Mouse (Mus musculus): Measurements from ENCODE around the gene Ankrd6. TPM values are rescaled to one million over a fixed set of nuclear protein-coding genes. Genes with fewer than 3 reads are reported as not detected.

The Ankrd6 gene
- polyA plus RNA-seq, 1 experiment from 2014 or later: 13.6 TPM

GRCm38 (mm10) chr4:32923436-32923835 lies 27.2 kb downstream of the Ankrd6 start:
- 0 out of 2 replicates have a peak overlapping the region, but pooled peaks have one; percentile 24 for H3K9ac ChIP-seq (replicated peaks)
- WGBS: 15% methylated on average over 10 of the region's 10 CpGs
- H3K27me3 ChIP-seq: no peaks in the 10 kb centered on the region
- H3K4me2 ChIP-seq: peak overlapping the region; percentile 6; the same call in 1 of the 2 replicates
- H3K36me3 ChIP-seq: no peaks in the 10 kb centered on the region
- no peak for ATAC-seq (ENCODE audit: insufficient number of reproducible peaks, insufficient read depth, low FRiP score, low TSS enrichment, low read depth)
- no peaks in the 10 kb centered on the region for H3K4me1 ChIP-seq (replicated peaks)
- H3K9me3 ChIP-seq: no peaks in the 10 kb centered on the region
- no peak overlapping the region for H3K27ac ChIP-seq
- no peak overlapping the region for H3K4me3 ChIP-seq (replicated peaks)

GRCm38 (mm10) chr4:32922871-32923270 lies 27.8 kb downstream of the Ankrd6 start:
- Histone ChIP-seq H3K9me3 (no peaks in the 10 kb centered on the region), H3K4me3 (replicated peaks) (no peak overlapping the region), H3K36me3 (no peaks in the 10 kb centered on the region), H3K4me2 (no peak overlapping the region), H3K4me1 (replicated peaks) (no peaks in the 10 kb centered on the region), H3K27me3 (no peaks in the 10 kb centered on the region), H3K27ac (no peak overlapping the region), H3K9ac (replicated peaks) (no peak overlapping the region)
- ATAC-seq (ENCODE audit: insufficient number of reproducible peaks, insufficient read depth, low FRiP score, low TSS enrichment, low read depth): no peak
- 91% methylated on average over 1 of the region's 1 CpGs for WGBS

- H3K36me3 ChIP-seq: no peaks in the 10 kb centered on the region
- H3K27ac ChIP-seq: no peak overlapping the region
- WGBS: 75% methylated on average over 7 of the region's 7 CpGs
- ATAC-seq (ENCODE audit: insufficient number of reproducible peaks, insufficient read depth, low FRiP score, low TSS enrichment, low read depth): no peak
- H3K9ac ChIP-seq (replicated peaks): no peak overlapping the region
- H3K4me3 ChIP-seq (replicated peaks): no peak overlapping the region
- H3K27me3 ChIP-seq: no peaks in the 10 kb centered on the region
- no peaks in the 10 kb centered on the region for H3K4me1 ChIP-seq (replicated peaks)
- H3K9me3 ChIP-seq: no peaks in the 10 kb centered on the region
- no peak overlapping the region for H3K4me2 ChIP-seq
Observed at GRCm38 (mm10) chr4:32920863-32921262, 29.8 kb downstream of the Ankrd6 start.

GRCm38 (mm10) chr4:32918571-32918970 lies 32.1 kb downstream of the Ankrd6 start:
- H3K4me3 ChIP-seq (replicated peaks): no peak overlapping the region
- H3K9ac ChIP-seq (replicated peaks): no peak overlapping the region

GRCm38 (mm10) chr4:32916689-32917385 lies 33.8 kb downstream of the Ankrd6 start:
- no peaks in the 10 kb centered on the region for H3K36me3 ChIP-seq
- H3K4me3 ChIP-seq (replicated peaks): no peak overlapping the region
- H3K27ac ChIP-seq: no peak overlapping the region
- H3K9me3 ChIP-seq: no peaks in the 10 kb centered on the region
- H3K9ac ChIP-seq (replicated peaks): no peak overlapping the region
- no peaks in the 10 kb centered on the region for H3K27me3 ChIP-seq
- 62% methylated on average over 6 of the region's 6 CpGs for WGBS
- no peak overlapping the region for H3K4me2 ChIP-seq
- ATAC-seq (ENCODE audit: insufficient number of reproducible peaks, insufficient read depth, low FRiP score, low TSS enrichment, low read depth): 0 out of 2 replicates have a peak, but pooled peaks have one; percentile 53
- no peaks in the 10 kb centered on the region for H3K4me1 ChIP-seq (replicated peaks)

More at GRCm38 (mm10) chr4:32918571-32918970, 32.1 kb downstream of the Ankrd6 start:
- WGBS: 76% methylated on average over 5 of the region's 5 CpGs
- Histone ChIP-seq H3K9me3 (no peaks in the 10 kb centered on the region), H3K4me1 (replicated peaks) (no peaks in the 10 kb centered on the region), H3K27me3 (no peaks in the 10 kb centered on the region), H3K36me3 (no peaks in the 10 kb centered on the region), H3K4me2 (no peak overlapping the region), H3K27ac (no peak overlapping the region)
- no peak for ATAC-seq (ENCODE audit: insufficient number of reproducible peaks, insufficient read depth, low FRiP score, low TSS enrichment, low read depth)

- H3K9me3 ChIP-seq: no peaks in the 10 kb centered on the region
- WGBS: 59% methylated on average over 8 of the region's 8 CpGs
- no peaks in the 10 kb centered on the region for H3K36me3 ChIP-seq
- no peak overlapping the region for H3K4me2 ChIP-seq
- H3K4me3 ChIP-seq (replicated peaks): no peak overlapping the region
- no peaks in the 10 kb centered on the region for H3K27me3 ChIP-seq
- ATAC-seq (ENCODE audit: insufficient number of reproducible peaks, insufficient read depth, low FRiP score, low TSS enrichment, low read depth): 0 out of 2 replicates have a peak, but pooled peaks have one; percentile 59
- no peak overlapping the region for H3K9ac ChIP-seq (replicated peaks)
- H3K27ac ChIP-seq: no peak overlapping the region; the same call in 1 of the 2 replicates
- H3K4me1 ChIP-seq (replicated peaks): no peaks in the 10 kb centered on the region
Observed at GRCm38 (mm10) chr4:32915928-32916327, 34.7 kb downstream of the Ankrd6 start.

GRCm38 (mm10) chr4:32909996-32910395 lies 40.6 kb downstream of the Ankrd6 start:
- Histone ChIP-seq H3K27ac (no peak overlapping the region), H3K36me3 (no peaks in the 10 kb centered on the region), H3K27me3 (no peaks in the 10 kb centered on the region), H3K4me2 (no peak overlapping the region), H3K9ac (replicated peaks) (no peak overlapping the region), H3K4me1 (replicated peaks) (no peaks in the 10 kb centered on the region), H3K4me3 (replicated peaks) (no peak overlapping the region), H3K9me3 (no peaks in the 10 kb centered on the region)
- 91% methylated on average over 1 of the region's 1 CpGs for WGBS
- no peak for ATAC-seq (ENCODE audit: insufficient number of reproducible peaks, insufficient read depth, low FRiP score, low TSS enrichment, low read depth)

GRCm38 (mm10) chr4:32909241-32909979 lies 41.2 kb downstream of the Ankrd6 start:
- H3K4me3 ChIP-seq (replicated peaks): no peak overlapping the region
- 69% methylated on average over 3 of the region's 3 CpGs for WGBS
- H3K27ac ChIP-seq: no peak overlapping the region
- ATAC-seq (ENCODE audit: insufficient number of reproducible peaks, insufficient read depth, low FRiP score, low TSS enrichment, low read depth): no peak
- H3K4me2 ChIP-seq: no peak overlapping the region
- no peaks in the 10 kb centered on the region for H3K4me1 ChIP-seq (replicated peaks)
- no peaks in the 10 kb centered on the region for H3K36me3 ChIP-seq
- H3K9me3 ChIP-seq: no peaks in the 10 kb centered on the region
- no peak overlapping the region for H3K9ac ChIP-seq (replicated peaks)
- H3K27me3 ChIP-seq: no peaks in the 10 kb centered on the region

GRCm38 (mm10) chr4:32907631-32908030 lies 43.0 kb downstream of the Ankrd6 start:
- no peaks in the 10 kb centered on the region for H3K36me3 ChIP-seq
- H3K9me3 ChIP-seq: no peaks in the 10 kb centered on the region
- no peak for ATAC-seq (ENCODE audit: insufficient number of reproducible peaks, insufficient read depth, low FRiP score, low TSS enrichment, low read depth)
- WGBS: 83% methylated on average over 3 of the region's 3 CpGs
- no peak overlapping the region for H3K4me3 ChIP-seq (replicated peaks)
- H3K27me3 ChIP-seq: no peaks in the 10 kb centered on the region
- H3K9ac ChIP-seq (replicated peaks): no peak overlapping the region
- H3K27ac ChIP-seq: no peak overlapping the region
- H3K4me2 ChIP-seq: no peak overlapping the region
- no peaks in the 10 kb centered on the region for H3K4me1 ChIP-seq (replicated peaks)

GRCm38 (mm10) chr4:32906627-32907026 lies 44.0 kb downstream of the Ankrd6 start:
- ATAC-seq (ENCODE audit: insufficient number of reproducible peaks, insufficient read depth, low FRiP score, low TSS enrichment, low read depth): no peak
- no peak overlapping the region for H3K4me3 ChIP-seq (replicated peaks)
- no peak overlapping the region for H3K4me2 ChIP-seq
- no peaks in the 10 kb centered on the region for H3K27me3 ChIP-seq
- H3K9ac ChIP-seq (replicated peaks): no peak overlapping the region
- no peaks in the 10 kb centered on the region for H3K9me3 ChIP-seq
- no peaks in the 10 kb centered on the region for H3K36me3 ChIP-seq
- H3K27ac ChIP-seq: no peak overlapping the region
- H3K4me1 ChIP-seq (replicated peaks): no peaks in the 10 kb centered on the region
- 73% methylated on average over 6 of the region's 6 CpGs for WGBS

- H3K4me2 ChIP-seq: no peak overlapping the region
- H3K4me3 ChIP-seq (replicated peaks): no peak overlapping the region
- no peak for ATAC-seq (ENCODE audit: insufficient number of reproducible peaks, insufficient read depth, low FRiP score, low TSS enrichment, low read depth)
- H3K4me1 ChIP-seq (replicated peaks): no peaks in the 10 kb centered on the region
- H3K9ac ChIP-seq (replicated peaks): no peak overlapping the region
- no peaks in the 10 kb centered on the region for H3K27me3 ChIP-seq
- H3K36me3 ChIP-seq: no peaks in the 10 kb centered on the region
- WGBS: 96% methylated on average over 2 of the region's 2 CpGs
- H3K27ac ChIP-seq: no peak overlapping the region
- no peaks in the 10 kb centered on the region for H3K9me3 ChIP-seq
Observed at GRCm38 (mm10) chr4:32905913-32906312, 44.7 kb downstream of the Ankrd6 start.

Measured in limb, embryonic 12.5 days (tissue).